Mouse (Mus musculus) small intestine, adult 2 months (tissue): ENCODE data around the gene Nell1. TPM values are rescaled to one million over a fixed set of nuclear protein-coding genes. Genes with fewer than 3 reads are reported as not detected.

ENCODE experiments used
- H3K27ac ChIP-seq: fragments of 200-500 bp; 2 replicates; pipeline ENCODE4 v1.5.1; 2012; ENCODE audit warnings: low read depth, low read length, control low read depth, inconsistent platforms; ENCODE audit not compliant: insufficient read depth
- H3K27me3 ChIP-seq: fragments of 200-500 bp; 2 replicates; pipeline ENCODE4 v1.6.1; 2012; ENCODE audit warnings: mild to moderate bottlenecking, moderate library complexity, low read length, inconsistent platforms; ENCODE audit not compliant: control insufficient read depth, insufficient read depth
- H3K36me3 ChIP-seq: fragments of 200-500 bp; 2 replicates; pipeline ENCODE4 v1.6.1; 2012; ENCODE audit warnings: mild to moderate bottlenecking, low read length, control low read depth, inconsistent platforms; ENCODE audit not compliant: control insufficient read depth, insufficient read depth
- H3K4me1 ChIP-seq: fragments of 200-500 bp; 2 replicates; pipeline ENCODE4 v1.6.1; 2012; ENCODE audit warnings: low read length, inconsistent platforms, mixed read lengths; ENCODE audit not compliant: control insufficient read depth, insufficient read depth, insufficient read length
- H3K4me3 ChIP-seq: fragments of 200-500 bp; 2 replicates; pipeline ENCODE4 v1.5.1; 2012; ENCODE audit warnings: low read depth, mild to moderate bottlenecking, control low read depth, inconsistent platforms, low read length, moderate library complexity
- CTCF ChIP-seq: fragments of 200-500 bp; IDR thresholded peaks from 2 replicates; pipeline ENCODE4 v1.5.1; 2012; ENCODE audit warnings: low read depth, mild to moderate bottlenecking, control low read depth, inconsistent platforms, low read length, moderate library complexity, mixed read lengths; ENCODE audit not compliant: insufficient replicate concordance, insufficient read length; ENCODE audit errors: extremely low read depth
- POLR2A ChIP-seq: fragments of 200-500 bp; IDR thresholded peaks from 2 replicates; pipeline ENCODE4 v1.6.1; 2012; ENCODE audit warnings: low read depth, mild to moderate bottlenecking, control low read depth, inconsistent platforms, low read length, moderate library complexity
- WGBS: fragments of 180-500 bp; shearing (Covaris S2); methylation state at CpG from one replicate; pipeline ENCODE4 v1.1.7; 2018; 5-methylcytosine and 5-hydroxymethylcytosine counted together
- polyA plus RNA-seq: library from polyadenylated mRNA; depleted of rRNA; stranded (reverse); fragments of >200 nt; gene quantifications from 2 replicates; pipeline ENCODE4 v1.2.3, GENCODE M21; 2012

Nell1 gene
- polyA plus RNA-seq, 1 experiment = 0.32 TPM

DNA sequence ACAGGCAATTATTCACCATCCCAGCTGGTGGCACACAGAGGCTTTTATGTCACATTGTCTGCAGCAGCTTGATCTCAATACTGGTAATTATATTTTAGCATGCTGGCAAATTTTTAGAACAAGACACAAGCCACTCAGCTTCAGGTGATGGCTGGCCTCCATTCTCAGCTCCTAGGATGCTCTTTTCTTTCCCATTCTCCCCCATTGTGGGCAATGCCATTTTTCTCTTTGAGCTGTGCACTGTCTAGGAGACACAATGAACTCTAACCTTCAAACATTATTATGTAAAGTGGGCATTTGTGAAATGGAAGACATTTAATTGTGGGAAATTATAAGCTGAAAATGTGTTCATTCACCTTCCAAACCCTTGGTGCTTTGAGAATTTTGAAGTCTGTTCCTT, 247.2 kb downstream of the Nell1 start:
- H3K27me3 ChIP-seq = no peaks in the 10 kb centered on the region
- no peaks in the 10 kb centered on the region for H3K36me3 ChIP-seq
- TF ChIP-seq CTCF (no peak), POLR2A (no peak)
- no peaks in the 10 kb centered on the region for H3K4me1 ChIP-seq
- no peak overlapping the region for H3K4me3 ChIP-seq
- no peak overlapping the region for H3K27ac ChIP-seq

DNA sequence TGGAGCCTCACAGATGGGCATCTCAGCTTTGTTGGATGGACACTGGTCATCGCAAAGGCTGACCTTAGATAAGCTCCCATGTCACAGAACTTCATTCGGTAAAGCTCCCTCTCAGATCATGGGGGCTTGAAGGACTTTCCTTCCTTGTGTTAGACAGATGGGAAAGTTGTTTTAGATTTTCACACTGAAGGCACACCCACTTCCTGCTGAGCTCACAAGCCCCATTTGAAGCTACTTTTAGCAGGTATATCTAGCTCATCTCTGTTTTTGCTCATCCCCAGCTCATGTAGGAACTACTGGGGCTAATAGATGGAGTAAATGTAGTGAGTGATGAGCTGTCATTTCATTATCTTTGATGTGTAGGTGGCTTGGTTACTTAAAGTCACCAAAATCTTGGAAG, 252.0 kb downstream of the Nell1 start:
- Histone ChIP-seq H3K27me3 (no peaks in the 10 kb centered on the region), H3K36me3 (no peaks in the 10 kb centered on the region), H3K4me3 (no peak overlapping the region), H3K27ac (no peak overlapping the region), H3K4me1 (no peaks in the 10 kb centered on the region)
- WGBS = 82% methylated on average over 2 of the region's 2 CpGs
- no peak for TF ChIP-seq POLR2A
- no peak for TF ChIP-seq CTCF

DNA sequence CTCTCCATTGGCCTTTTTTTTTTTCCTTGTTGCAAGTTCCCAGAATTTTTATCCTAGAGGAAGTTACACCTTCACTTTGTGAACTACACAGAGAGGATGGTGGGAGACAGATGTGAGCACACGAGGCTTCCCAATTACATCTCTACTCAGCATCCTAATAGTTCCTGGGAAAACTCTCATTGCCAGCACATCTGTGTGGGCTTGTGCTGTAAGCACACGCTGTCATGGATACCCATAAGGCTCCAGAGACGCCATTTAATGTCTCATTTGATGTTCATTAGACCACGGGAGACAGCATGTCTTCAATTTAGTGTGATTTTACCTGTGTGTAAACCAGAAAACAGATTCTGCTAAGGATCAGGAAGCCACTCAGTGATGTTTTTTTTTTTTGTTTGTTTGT, 253.6 kb downstream of the Nell1 start:
- H3K27ac ChIP-seq = no peak overlapping the region
- no peaks in the 10 kb centered on the region for H3K27me3 ChIP-seq
- no peaks in the 10 kb centered on the region for H3K36me3 ChIP-seq
- 60% methylated on average over 4 of the region's 4 CpGs for WGBS
- no peak for TF ChIP-seq POLR2A
- no peak for TF ChIP-seq CTCF
- H3K4me1 ChIP-seq = no peaks in the 10 kb centered on the region
- H3K4me3 ChIP-seq = no peak overlapping the region

DNA sequence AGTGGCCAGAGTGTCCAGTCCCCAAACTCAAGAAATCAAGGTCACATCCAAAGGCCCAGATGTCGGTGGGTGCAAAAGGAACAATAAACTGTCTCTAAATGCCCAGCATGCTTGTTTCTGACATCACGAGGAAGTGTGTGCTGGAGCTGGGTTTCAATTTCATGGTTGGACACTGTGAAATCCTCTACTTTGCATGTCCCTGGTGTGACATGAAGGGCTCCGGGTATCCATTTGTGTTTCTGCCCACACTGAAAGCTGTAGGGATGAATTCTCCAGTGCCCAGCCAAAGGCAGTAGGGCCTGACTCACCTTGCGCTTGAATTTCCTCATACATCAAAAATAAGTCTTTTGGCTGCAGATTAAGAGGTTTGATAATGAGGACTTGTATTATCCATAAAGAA, 266.5 kb downstream of the Nell1 start:
- no peaks in the 10 kb centered on the region for H3K36me3 ChIP-seq
- H3K27ac ChIP-seq = no peak overlapping the region
- H3K4me1 ChIP-seq = no peaks in the 10 kb centered on the region
- H3K4me3 ChIP-seq = no peak overlapping the region
- 87% methylated on average over 4 of the region's 4 CpGs for WGBS
- no peaks in the 10 kb centered on the region for H3K27me3 ChIP-seq
- no peak for TF ChIP-seq POLR2A
- TF ChIP-seq CTCF = no peak

DNA sequence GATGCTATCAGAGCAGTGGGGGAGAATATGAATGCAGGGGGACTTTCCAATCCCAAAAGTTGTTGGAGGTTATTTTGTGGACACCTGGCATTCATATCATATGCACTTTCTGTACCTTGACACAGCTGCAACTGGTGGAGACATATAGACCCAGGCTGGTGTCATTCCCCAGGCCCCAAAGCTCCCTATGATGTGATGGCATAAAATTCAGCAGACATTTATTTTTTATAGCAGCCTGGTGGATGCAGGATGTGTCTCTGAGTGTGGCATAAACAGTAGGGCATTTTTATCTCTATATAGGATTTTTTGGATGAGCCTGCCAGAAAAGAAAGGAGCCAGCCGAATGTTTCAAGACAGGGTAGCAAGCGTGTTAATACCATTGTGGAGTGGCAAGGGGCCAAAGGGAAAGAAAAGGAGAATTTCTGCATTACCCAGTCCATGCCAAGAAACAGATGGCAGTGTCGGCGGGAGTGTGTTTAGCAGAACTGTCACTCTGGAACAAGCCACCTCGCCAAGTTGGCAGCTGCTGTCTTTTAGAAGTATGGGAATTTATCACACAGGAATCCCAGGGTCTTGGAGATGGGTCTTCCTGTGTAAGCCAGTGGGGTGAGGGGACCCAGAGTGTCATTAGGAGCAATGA, 267.1 kb downstream of the Nell1 start:
- Histone ChIP-seq H3K27me3 (no peaks in the 10 kb centered on the region), H3K36me3 (no peaks in the 10 kb centered on the region), H3K4me3 (no peak overlapping the region), H3K27ac (no peak overlapping the region), H3K4me1 (no peaks in the 10 kb centered on the region)
- 68% methylated on average over 5 of the region's 5 CpGs for WGBS
- TF ChIP-seq CTCF (no peak), POLR2A (no peak)

DNA sequence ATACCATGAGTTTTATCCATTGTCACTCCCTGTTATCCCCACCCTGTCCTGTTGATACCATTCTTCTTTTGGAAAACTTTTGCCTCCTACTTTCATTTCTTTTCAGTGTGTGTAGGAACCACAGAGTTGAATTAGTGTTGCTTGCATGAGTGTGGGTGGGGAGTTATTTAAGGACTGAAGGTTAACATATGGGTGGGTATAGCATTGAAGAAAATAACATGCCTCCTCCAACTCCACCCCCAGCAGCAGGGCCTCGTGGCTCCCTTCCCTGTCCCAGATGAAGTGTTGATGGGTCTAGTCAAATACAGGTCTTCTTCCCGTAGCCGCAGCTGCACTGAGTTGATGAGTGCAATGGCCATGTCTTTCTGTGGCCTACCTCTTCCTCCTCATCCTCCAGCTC, 278.5 kb downstream of the Nell1 start:
- 85% methylated on average over 3 of the region's 3 CpGs for WGBS

DNA sequence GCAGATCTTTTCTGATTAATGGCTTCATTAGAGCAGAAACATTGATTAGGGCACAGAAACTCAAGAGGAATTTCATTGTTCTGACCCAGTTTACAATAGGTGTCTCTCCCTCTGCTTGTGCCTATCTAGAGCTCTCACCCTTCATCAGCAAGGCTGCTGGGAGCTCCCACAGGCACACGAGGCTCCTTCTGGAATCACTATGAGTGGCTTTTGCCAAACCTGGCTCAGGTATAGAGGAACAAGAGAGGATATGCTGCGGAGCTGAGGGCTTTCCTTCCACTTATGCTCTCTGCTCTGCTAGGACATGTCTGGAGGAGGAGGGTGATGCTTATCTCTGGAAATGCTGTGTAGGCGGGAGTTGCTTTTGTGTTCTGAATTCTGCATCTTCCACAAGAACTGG, 285.4 kb downstream of the Nell1 start:
- no peaks in the 10 kb centered on the region for H3K4me1 ChIP-seq
- no peaks in the 10 kb centered on the region for H3K27me3 ChIP-seq
- no peaks in the 10 kb centered on the region for H3K36me3 ChIP-seq
- H3K27ac ChIP-seq = no peak overlapping the region
- WGBS = 64% methylated on average over 3 of the region's 3 CpGs
- no peak overlapping the region for H3K4me3 ChIP-seq
- TF ChIP-seq POLR2A (no peak), CTCF (no peak)

More for the DNA sequence above, 278.5 kb downstream of the Nell1 start:
- Histone ChIP-seq H3K27ac (no peak overlapping the region), H3K36me3 (no peaks in the 10 kb centered on the region), H3K4me1 (no peaks in the 10 kb centered on the region), H3K4me3 (no peak overlapping the region), H3K27me3 (no peaks in the 10 kb centered on the region)
- no peak for TF ChIP-seq CTCF
- no peak for TF ChIP-seq POLR2A
